Mouse (Mus musculus) testis, adult 2 months (tissue): ENCODE measurements around the gene Mdm1.

Experiments used
- CTCF ChIP-seq: fragments of 200-500 bp; IDR thresholded peaks from 2 replicates; pipeline ENCODE4 v1.5.1; 2012; ENCODE audit warnings: low read depth, mild to moderate bottlenecking, inconsistent platforms, low read length, moderate library complexity; ENCODE audit not compliant: control insufficient read depth, insufficient read depth, insufficient replicate concordance
- POLR2A ChIP-seq: fragments of 200-500 bp; IDR thresholded peaks from 2 replicates; pipeline ENCODE4 v1.6.1; 2012; ENCODE audit warnings: low read depth, mild to moderate bottlenecking, inconsistent platforms, low read length, moderate library complexity; ENCODE audit not compliant: control insufficient read depth

- TF ChIP-seq CTCF (no peak), POLR2A (no peak)
Measured at GRCm38 (mm10) chr10:118110921-118111301, 30.7 kb upstream of the Mdm1 start.
